Mouse (Mus musculus): ENCODE data around the gene Adrm1. TPM values are rescaled to one million over a fixed set of nuclear protein-coding genes. Genes with fewer than 3 reads are reported as not detected.

The Adrm1 gene
- 107 and 114 TPM in 2 replicates for polyA plus RNA-seq (2012; rRNA removed)

GRCm38 (mm10) chr2:180170806-180171521, at the start of gene Adrm1:
TSS of gene Adrm1 (plus strand) at chr2:180171485.
- H3K27ac ChIP-seq (ENCODE audit: control insufficient read depth, insufficient read depth, low read depth, low read length), result peak within 1 kb of the TSS; percentile 88
- TF ChIP-seq CTCF (IDR thresholded peaks at IDR 0.05; ENCODE audit: control insufficient read depth, insufficient read depth, insufficient replicate concordance, low read depth, low read length), result peak; percentile 62
- no peak for TF ChIP-seq POLR2A (IDR thresholded peaks at IDR 0.05; ENCODE audit: control insufficient read depth, low read depth, low read length)
- H3K36me3 ChIP-seq (ENCODE audit: control insufficient read depth, insufficient read depth, low read length), result no peaks in the 10 kb centered on the region; the same call in 1 of the 2 replicates
- H3K4me3 ChIP-seq (ENCODE audit: control insufficient read depth, low read depth, low read length), result peak within 1 kb of the TSS; percentile 93
- H3K27me3 ChIP-seq (ENCODE audit: control insufficient read depth, insufficient read depth, low read length), result no peaks in the 10 kb centered on the region
- peaks cover 13% of the 10 kb centered on the region for H3K4me1 ChIP-seq (ENCODE audit: control insufficient read depth, insufficient read depth, low read length)

- Histone ChIP-seq H3K27ac (ENCODE audit: control insufficient read depth, insufficient read depth, low read depth, low read length) (no peak overlapping the region), H3K27me3 (ENCODE audit: control insufficient read depth, insufficient read depth, low read length) (no peaks in the 10 kb centered on the region), H3K4me3 (ENCODE audit: control insufficient read depth, low read depth, low read length) (no peak overlapping the region), H3K4me1 (ENCODE audit: control insufficient read depth, insufficient read depth, low read length) (peaks cover 2% of the 10 kb centered on the region), H3K36me3 (ENCODE audit: control insufficient read depth, insufficient read depth, low read length) (no peaks in the 10 kb centered on the region)
- TF ChIP-seq CTCF (IDR thresholded peaks at IDR 0.05; ENCODE audit: control insufficient read depth, insufficient read depth, insufficient replicate concordance, low read depth, low read length) (no peak), POLR2A (IDR thresholded peaks at IDR 0.05; ENCODE audit: control insufficient read depth, low read depth, low read length) (no peak)
These were observed 47.1 kb upstream of the Adrm1 start for GRCm38 (mm10) chr2:180124192-180124591.

GRCm38 (mm10) chr2:180126195-180126594, 45.1 kb upstream of the Adrm1 start:
- no peaks in the 10 kb centered on the region for H3K27me3 ChIP-seq (ENCODE audit: control insufficient read depth, insufficient read depth, low read length)
- H3K4me3 ChIP-seq (ENCODE audit: control insufficient read depth, low read depth, low read length), result no peak overlapping the region
- no peak overlapping the region for H3K27ac ChIP-seq (ENCODE audit: control insufficient read depth, insufficient read depth, low read depth, low read length)
- TF ChIP-seq POLR2A (IDR thresholded peaks at IDR 0.05; ENCODE audit: control insufficient read depth, low read depth, low read length), result no peak
- no peak for TF ChIP-seq CTCF (IDR thresholded peaks at IDR 0.05; ENCODE audit: control insufficient read depth, insufficient read depth, insufficient replicate concordance, low read depth, low read length)
- H3K4me1 ChIP-seq (ENCODE audit: control insufficient read depth, insufficient read depth, low read length), result no peaks in the 10 kb centered on the region
- H3K36me3 ChIP-seq (ENCODE audit: control insufficient read depth, insufficient read depth, low read length), result no peaks in the 10 kb centered on the region

GRCm38 (mm10) chr2:180127675-180128074, 43.6 kb upstream of the Adrm1 start:
- TF ChIP-seq POLR2A (IDR thresholded peaks at IDR 0.05; ENCODE audit: control insufficient read depth, low read depth, low read length) (no peak), CTCF (IDR thresholded peaks at IDR 0.05; ENCODE audit: control insufficient read depth, insufficient read depth, insufficient replicate concordance, low read depth, low read length) (no peak)

GRCm38 (mm10) chr2:180133231-180133630, 38.1 kb upstream of the Adrm1 start:
- TF ChIP-seq POLR2A (IDR thresholded peaks at IDR 0.05; ENCODE audit: control insufficient read depth, low read depth, low read length), result no peak
- TF ChIP-seq CTCF (IDR thresholded peaks at IDR 0.05; ENCODE audit: control insufficient read depth, insufficient read depth, insufficient replicate concordance, low read depth, low read length), result no peak
- H3K4me1 ChIP-seq (ENCODE audit: control insufficient read depth, insufficient read depth, low read length), result no peaks in the 10 kb centered on the region
- H3K4me3 ChIP-seq (ENCODE audit: control insufficient read depth, low read depth, low read length), result no peak overlapping the region
- H3K36me3 ChIP-seq (ENCODE audit: control insufficient read depth, insufficient read depth, low read length), result no peaks in the 10 kb centered on the region
- no peak overlapping the region for H3K27ac ChIP-seq (ENCODE audit: control insufficient read depth, insufficient read depth, low read depth, low read length)
- H3K27me3 ChIP-seq (ENCODE audit: control insufficient read depth, insufficient read depth, low read length), result no peaks in the 10 kb centered on the region

More at GRCm38 (mm10) chr2:180127675-180128074, 43.6 kb upstream of the Adrm1 start:
- H3K27me3 ChIP-seq (ENCODE audit: control insufficient read depth, insufficient read depth, low read length), result no peaks in the 10 kb centered on the region
- no peak overlapping the region for H3K27ac ChIP-seq (ENCODE audit: control insufficient read depth, insufficient read depth, low read depth, low read length)
- no peaks in the 10 kb centered on the region for H3K36me3 ChIP-seq (ENCODE audit: control insufficient read depth, insufficient read depth, low read length)
- no peaks in the 10 kb centered on the region for H3K4me1 ChIP-seq (ENCODE audit: control insufficient read depth, insufficient read depth, low read length)
- H3K4me3 ChIP-seq (ENCODE audit: control insufficient read depth, low read depth, low read length), result no peak overlapping the region

GRCm38 (mm10) chr2:180133911-180134310, 37.4 kb upstream of the Adrm1 start:
- H3K27me3 ChIP-seq (ENCODE audit: control insufficient read depth, insufficient read depth, low read length), result no peaks in the 10 kb centered on the region
- no peak overlapping the region for H3K4me3 ChIP-seq (ENCODE audit: control insufficient read depth, low read depth, low read length)
- peaks cover 2% of the 10 kb centered on the region; the same call in 1 of the 2 replicates for H3K36me3 ChIP-seq (ENCODE audit: control insufficient read depth, insufficient read depth, low read length)
- no peak overlapping the region for H3K27ac ChIP-seq (ENCODE audit: control insufficient read depth, insufficient read depth, low read depth, low read length)
- H3K4me1 ChIP-seq (ENCODE audit: control insufficient read depth, insufficient read depth, low read length), result no peaks in the 10 kb centered on the region
- no peak for TF ChIP-seq CTCF (IDR thresholded peaks at IDR 0.05; ENCODE audit: control insufficient read depth, insufficient read depth, insufficient replicate concordance, low read depth, low read length)

- Histone ChIP-seq H3K27me3 (ENCODE audit: control insufficient read depth, insufficient read depth, low read length) (no peaks in the 10 kb centered on the region), H3K4me1 (ENCODE audit: control insufficient read depth, insufficient read depth, low read length) (no peaks in the 10 kb centered on the region), H3K27ac (ENCODE audit: control insufficient read depth, insufficient read depth, low read depth, low read length) (no peak overlapping the region), H3K4me3 (ENCODE audit: control insufficient read depth, low read depth, low read length) (no peak overlapping the region), H3K36me3 (ENCODE audit: control insufficient read depth, insufficient read depth, low read length) (peaks cover 2% of the 10 kb centered on the region; the same call in 1 of the 2 replicates)
- no peak for TF ChIP-seq CTCF (IDR thresholded peaks at IDR 0.05; ENCODE audit: control insufficient read depth, insufficient read depth, insufficient replicate concordance, low read depth, low read length)
- no peak for TF ChIP-seq POLR2A (IDR thresholded peaks at IDR 0.05; ENCODE audit: control insufficient read depth, low read depth, low read length)
These were observed 35.9 kb upstream of the Adrm1 start for GRCm38 (mm10) chr2:180135414-180135813.

All from testis, adult 2 months (tissue).